Mouse (Mus musculus) embryo, embryonic 10.5 days (tissue): ENCODE measurements at regions not wholly inside any gene's neighbourhood (a gene's known extent, or its start where the extent isn't known, plus 50 kb on each side); places are given as distances from the start of the nearest gene placed in this dataset.

Experiments used
- DNase-seq: peaks from one replicate; pipeline ENCODE4 v3.0.0-alpha.2; 2015; ENCODE audit warnings: low spot score

- no peak for DNase-seq
These were observed 58.8 kb upstream of the Fut8 start for GRCm38 (mm10) chr12:77179138-77179537.

DNA sequence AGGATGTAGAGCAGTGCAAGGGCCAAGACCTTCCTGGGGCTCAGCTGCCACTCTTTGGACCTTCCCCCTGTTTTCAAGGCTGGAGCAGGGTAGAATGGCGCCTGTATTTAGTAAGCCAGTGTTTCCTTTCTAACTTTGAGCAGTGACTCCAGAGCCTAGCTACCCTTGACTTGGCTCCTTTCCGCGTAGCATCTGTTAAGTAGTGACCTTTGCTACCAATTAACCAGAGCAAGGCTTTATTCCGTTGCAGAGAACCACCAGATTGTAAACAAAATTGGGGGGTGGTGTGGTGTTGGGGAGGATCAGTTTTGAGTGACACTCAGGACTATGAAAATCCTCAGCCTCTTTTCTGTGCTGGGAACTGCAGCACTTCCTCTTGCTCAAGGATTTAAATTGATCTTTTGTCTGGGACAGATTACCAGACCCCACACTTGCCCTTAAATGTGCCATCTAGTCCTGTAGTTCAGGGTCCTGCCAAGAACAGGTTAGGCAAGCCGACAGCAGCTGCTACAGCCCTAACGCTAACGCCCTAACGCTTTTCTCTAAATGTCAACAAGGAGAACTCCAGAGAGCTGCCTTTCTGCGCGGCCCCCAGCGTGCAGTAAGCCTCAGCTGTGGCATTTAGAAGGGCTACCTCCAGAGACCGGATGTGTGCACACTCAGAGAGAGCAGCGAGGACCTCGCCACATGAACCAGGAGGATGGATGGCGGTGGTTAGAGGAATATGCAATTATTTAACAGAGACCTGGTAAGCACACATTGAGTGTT lies 59.9 kb upstream of the Fut8 start:
- peak; percentile 43 for DNase-seq

GRCm38 (mm10) chr12:77177303-77177702 lies 60.6 kb upstream of the Fut8 start:
- no peak for DNase-seq

DNA sequence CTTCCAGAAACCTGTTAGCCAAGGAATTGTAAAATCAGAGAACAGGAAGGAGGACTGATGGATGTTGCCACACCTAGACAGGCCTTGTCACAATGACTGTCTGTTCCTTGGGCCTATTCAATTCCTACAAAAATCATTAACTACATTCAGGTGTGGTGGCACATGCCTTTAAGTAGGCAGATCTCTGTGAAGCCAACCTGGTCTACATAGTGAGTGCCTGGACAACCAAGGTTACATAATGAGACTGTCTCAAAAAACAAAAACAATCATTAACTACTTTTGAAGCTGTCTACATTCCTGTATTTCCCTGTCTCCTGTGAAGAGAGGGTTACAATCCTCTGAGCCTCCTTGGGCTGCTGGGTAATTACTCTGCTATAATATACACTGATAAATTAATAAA lies 63.9 kb upstream of the Fut8 start:
- DNase-seq, result no peak

GRCm38 (mm10) chr12:77172540-77172939 lies 65.4 kb upstream of the Fut8 start:
- DNase-seq, result no peak

DNA sequence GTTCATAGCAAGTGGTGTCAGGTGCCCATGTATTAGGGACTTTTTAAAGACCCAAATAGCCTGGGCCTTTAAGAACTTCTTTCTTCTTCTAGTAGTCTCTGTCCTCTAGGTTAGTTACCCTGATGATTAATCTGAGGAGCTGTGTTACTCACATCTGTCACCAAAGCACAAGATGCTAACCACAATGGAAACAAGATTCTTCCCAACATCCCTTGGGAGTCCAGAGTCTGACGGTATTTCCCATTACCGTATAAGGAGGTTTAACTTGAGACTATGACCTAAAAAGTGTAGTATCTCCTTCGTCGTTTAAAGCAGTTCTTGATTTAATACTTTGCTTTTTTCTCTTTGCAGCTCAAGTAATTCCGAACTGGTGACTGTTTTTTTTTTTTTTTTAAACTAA lies 67.7 kb upstream of the Fut8 start:
- DNase-seq, result no peak

- no peak for DNase-seq
These were observed 69.6 kb upstream of the Fut8 start for GRCm38 (mm10) chr12:77168367-77168766.

DNA sequence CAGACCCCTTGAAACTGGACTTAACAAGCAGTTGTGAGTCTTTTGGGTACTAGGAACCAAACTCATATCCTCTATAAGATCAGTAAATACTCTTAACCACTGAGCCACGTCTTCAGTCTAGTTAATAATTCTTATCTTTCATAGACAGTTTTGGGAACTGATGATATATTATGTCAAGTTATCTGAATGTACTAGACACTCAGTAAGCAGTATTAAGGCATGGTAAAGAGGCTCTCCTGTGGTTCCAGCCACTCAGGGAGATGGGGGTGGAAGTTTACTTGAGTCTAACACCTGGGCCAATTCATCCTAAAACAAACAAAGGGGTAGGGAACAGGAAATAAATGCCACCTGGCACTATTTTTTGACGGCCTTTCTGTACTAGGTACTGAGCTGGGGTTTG lies 81.2 kb upstream of the Fut8 start:
- no peak for DNase-seq

DNA sequence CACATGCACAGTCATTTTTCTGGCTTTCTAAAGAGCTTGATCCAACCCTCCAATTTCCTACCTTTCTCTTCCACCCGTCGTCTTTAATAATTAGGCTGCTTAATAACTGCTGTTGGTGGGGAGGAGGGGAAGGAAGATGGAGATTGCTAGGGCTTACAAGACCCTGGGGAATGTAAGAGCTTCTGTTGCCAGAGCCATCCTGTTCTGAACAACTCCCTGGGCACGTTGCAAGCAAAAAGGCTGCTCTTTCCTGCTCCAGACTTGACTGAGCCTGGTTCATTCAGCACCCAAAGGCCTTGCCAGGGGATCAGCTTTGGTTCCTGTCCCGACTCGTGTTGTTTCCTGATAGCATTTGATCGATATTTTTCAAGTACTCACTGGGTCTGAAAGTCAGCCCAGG lies 82.3 kb upstream of the Fut8 start:
- no peak for DNase-seq

DNA sequence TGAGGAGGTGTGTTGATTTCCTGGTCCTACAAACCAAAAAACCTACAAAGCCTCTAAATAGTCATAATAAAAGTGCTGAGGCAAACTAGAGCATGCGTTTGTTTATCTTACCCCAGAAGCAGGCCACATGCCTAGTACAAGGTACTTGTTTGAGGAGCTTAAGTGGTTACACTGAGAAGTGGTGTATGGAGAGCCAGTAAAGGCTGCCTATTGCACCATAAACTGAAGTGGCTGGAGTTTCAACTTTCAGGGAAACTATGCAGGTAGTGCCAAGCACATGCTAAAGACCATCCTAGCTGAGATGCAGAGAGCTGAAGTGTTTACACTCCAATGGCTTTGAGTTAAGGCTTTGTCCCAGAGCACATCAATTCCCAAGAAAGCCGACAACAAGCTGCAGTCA lies 86.5 kb upstream of the Fut8 start:
- DNase-seq, result no peak

- DNase-seq, result no peak
These were observed 88.1 kb upstream of the Fut8 start for GRCm38 (mm10) chr12:77149835-77150234.

- no peak for DNase-seq
These were observed 89.8 kb upstream of the Fut8 start for GRCm38 (mm10) chr12:77148146-77148545.

DNA sequence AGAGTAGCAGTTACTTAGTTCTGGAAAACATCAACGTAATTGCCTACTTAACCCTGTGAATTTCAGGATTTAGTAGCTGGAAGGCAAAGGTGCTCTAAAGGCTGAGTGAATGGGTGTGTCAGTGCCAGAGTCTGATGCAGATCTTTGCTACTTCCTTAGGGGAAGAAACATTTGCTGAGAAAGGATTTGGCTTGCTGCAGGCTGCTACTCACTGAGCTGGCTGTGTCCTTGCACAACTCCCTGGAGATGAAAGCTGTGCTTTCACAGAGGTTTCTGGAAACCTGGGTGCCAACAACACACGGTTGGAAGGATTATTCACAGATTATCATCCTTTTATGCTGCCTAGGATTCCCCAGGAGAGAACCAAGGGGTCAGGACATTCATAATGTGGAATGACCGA lies 94.0 kb upstream of the Fut8 start:
- no peak for DNase-seq

DNA sequence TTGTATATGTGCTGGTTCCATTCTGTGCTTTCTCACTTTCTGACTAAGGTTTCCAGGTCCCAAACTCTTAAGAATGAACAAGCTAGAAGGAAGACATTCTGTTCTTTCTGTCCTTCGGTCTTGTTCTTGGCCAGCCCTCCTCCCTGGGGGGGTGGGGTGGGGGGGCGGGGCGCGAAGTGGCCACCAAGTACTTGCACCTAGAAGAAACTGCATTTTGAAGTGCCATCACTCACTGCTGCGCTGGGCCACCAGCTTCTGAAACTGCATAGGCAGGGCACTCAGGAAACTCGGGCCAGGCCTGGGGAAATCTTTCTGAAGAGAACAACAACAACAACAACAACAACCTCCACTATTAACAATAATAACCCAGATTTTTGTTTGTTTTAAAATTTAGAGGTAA lies 94.4 kb upstream of the Fut8 start:
- DNase-seq, result no peak

- DNase-seq, result no peak
These were observed 94.8 kb upstream of the Fut8 start for GRCm38 (mm10) chr12:77143105-77143504.

GRCm38 (mm10) chr12:77142224-77142623 lies 95.7 kb upstream of the Fut8 start:
- no peak for DNase-seq

GRCm38 (mm10) chr12:77141260-77142201 lies 96.4 kb upstream of the Fut8 start:
- no peak for DNase-seq

DNA sequence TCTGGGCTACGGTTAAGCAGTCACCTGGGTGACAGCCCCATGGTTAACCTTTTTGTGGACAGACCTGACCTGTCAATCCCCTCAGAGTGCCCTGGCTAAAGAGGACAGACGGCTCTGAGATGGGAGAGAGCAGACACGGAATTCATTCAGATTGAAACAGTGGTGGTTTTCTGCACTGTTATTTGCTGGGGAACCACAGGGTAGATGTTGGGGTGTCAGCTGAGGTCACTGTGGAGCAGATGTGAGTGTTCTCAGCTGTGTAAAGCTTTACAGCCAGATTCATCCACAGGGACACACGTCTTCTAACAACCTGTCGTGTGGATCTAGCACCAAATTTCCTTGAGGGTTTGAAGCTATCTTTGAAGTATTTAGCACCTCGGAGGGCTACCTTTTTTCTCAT lies 97.3 kb upstream of the Fut8 start:
- DNase-seq, result no peak

- no peak for DNase-seq
These were observed 97.8 kb upstream of the Fut8 start for GRCm38 (mm10) chr12:77140141-77140540.

DNA sequence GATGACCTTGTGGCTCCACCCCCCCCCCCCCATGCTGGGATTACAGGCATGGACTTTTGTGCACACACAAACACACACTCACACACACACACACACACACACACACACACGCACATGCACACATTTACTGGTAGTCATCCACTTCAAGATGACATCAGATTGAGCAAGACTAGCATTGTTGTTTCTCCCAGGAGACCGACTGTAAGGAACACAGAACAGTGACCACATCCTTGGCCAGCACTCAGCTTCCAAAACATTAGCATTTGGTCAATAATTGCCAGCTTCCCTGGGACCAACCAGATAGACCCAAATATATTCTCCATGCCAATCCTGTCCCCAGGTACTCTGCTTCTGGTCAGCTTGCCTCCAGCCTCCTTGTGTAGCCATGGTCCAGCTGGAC lies 98.2 kb upstream of the Fut8 start:
- no peak for DNase-seq

GRCm38 (mm10) chr12:77138506-77139201 lies 99.3 kb upstream of the Fut8 start:
- DNase-seq, result no peak

DNA sequence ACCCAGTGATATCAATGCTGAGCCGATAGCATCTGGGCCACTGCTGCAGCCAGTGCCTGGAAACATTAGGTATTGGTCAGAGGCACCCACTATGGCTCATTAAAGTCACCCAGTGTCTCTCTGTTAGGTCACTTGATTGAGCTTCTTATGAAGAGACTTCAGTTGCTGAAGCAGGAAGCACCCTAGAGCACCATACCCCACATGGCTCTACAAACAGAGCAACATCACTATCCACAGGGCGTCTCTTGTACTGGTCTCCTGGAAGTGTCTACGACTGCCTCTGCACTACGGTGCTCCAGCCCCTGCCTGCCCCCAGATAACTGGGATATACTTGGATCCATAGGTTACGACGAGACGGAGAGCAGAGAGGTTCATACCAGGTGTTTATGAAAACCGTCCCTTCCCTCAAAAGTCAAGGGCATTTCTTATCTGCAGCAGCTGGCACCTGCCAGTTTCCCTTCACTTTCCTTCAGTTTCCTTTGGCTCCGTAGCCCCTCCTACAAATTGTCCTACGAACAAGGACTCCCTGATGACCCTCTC lies 100.6 kb upstream of the Fut8 start:
- no peak for DNase-seq
